Mouse (Mus musculus): Measurements from ENCODE around the gene Ate1. TPM values are rescaled to one million over a fixed set of nuclear protein-coding genes. Genes with fewer than 3 reads are reported as not detected.

The Ate1 gene
- 0.18 and 0.34 TPM in 2 replicates for polyA plus RNA-seq (2012)

DNA sequence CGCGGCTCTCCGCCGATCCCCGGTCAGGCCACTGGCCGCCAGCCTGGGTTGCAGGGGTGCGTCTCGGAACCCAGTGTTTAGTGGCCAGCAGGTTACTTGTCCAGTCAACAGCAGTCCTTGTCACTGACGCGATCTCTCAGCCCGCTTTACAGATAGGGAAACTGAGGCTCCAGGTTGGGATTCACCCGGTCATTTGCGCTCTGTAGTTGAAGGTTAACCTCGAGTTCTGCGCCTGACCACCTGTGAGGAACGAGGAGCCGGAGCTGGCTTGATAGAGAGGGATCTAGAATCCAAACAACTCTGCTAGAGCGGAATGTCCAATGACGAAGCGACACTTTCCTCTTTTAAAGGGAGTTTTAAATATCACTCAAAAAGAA, at the start of gene Ate1:
Gene Ate1, minus strand, starts transcription at position 321 of the 377 bp plus-strand sequence.
- TF ChIP-seq GATA1 (IDR thresholded peaks at IDR 0.05; ENCODE audit: low read length) (no peak), TAL1 (IDR thresholded peaks at IDR 0.05; ENCODE audit: low read length) (no peak)
- H3K36me3 ChIP-seq (ENCODE audit: control insufficient read depth): peaks cover 2% of the 10 kb centered on the region

DNA sequence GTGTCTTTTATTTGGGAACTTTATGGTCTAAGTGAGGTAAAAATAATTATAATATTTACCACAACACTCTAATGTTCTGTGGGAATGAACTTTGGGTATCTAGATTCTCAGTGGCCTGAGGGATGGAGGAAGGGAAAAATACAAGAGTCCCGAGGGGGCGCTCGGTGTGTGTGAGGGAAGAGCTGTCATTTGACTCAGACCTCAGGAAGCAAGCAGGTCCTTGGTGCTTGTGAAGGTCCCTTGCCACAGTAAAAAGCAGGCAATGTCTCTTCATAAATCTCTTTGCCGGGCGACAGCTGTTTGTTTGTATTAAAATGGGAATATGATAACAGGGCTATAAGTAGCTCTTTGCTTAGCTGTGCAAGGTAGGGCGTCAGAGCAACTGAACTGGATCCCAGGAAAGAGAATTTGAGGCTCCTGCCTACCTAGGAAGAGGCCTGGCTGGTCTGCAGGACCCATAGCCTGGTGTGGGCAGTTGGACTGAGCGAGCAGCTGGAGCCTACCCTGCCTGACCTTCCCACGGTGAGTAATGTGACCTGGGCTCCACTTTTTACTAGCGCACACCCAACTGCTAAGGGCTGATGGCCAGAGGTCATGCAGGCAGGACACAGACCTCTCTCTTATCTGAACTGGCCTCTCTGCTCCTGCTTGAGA, 48.7 kb upstream of the Ate1 start:
- TF ChIP-seq TAL1 (IDR thresholded peaks at IDR 0.05; ENCODE audit: low read length): no peak
- TF ChIP-seq GATA1 (IDR thresholded peaks at IDR 0.05; ENCODE audit: low read length): no peak
- H3K9me3 ChIP-seq (ENCODE audit: control insufficient read depth, low read length): no peaks in the 10 kb centered on the region
- no peaks in the 10 kb centered on the region for H3K27me3 ChIP-seq (ENCODE audit: control insufficient read depth)
- H3K4me3 ChIP-seq (replicated peaks): no peak overlapping the region
- no peaks in the 10 kb centered on the region for H3K36me3 ChIP-seq (ENCODE audit: control insufficient read depth)
- H3K4me1 ChIP-seq (ENCODE audit: control insufficient read depth): peaks cover 13% of the 10 kb centered on the region

More for the DNA sequence above, at the start of gene Ate1:
- H3K4me1 ChIP-seq (ENCODE audit: control insufficient read depth): peaks cover 42% of the 10 kb centered on the region
- H3K27me3 ChIP-seq (ENCODE audit: control insufficient read depth): no peaks in the 10 kb centered on the region
- peak within 1 kb of the TSS; percentile 100 for H3K4me3 ChIP-seq (replicated peaks)
- peaks cover 7% of the 10 kb centered on the region; the same call in 1 of the 2 replicates for H3K9me3 ChIP-seq (ENCODE audit: control insufficient read depth, low read length)

- no peak overlapping the region for H3K4me3 ChIP-seq (replicated peaks)
- no peaks in the 10 kb centered on the region for H3K36me3 ChIP-seq (ENCODE audit: control insufficient read depth)
- TF ChIP-seq TAL1 (IDR thresholded peaks at IDR 0.05; ENCODE audit: low read length): no peak
- TF ChIP-seq GATA1 (IDR thresholded peaks at IDR 0.05; ENCODE audit: low read length): no peak
- H3K9me3 ChIP-seq (ENCODE audit: control insufficient read depth, low read length): no peaks in the 10 kb centered on the region
- peaks cover 33% of the 10 kb centered on the region for H3K4me1 ChIP-seq (ENCODE audit: control insufficient read depth)
- H3K27me3 ChIP-seq (ENCODE audit: control insufficient read depth): no peaks in the 10 kb centered on the region
Observed at GRCm38 (mm10) chr7:130564596-130564995, 44.4 kb upstream of the Ate1 start.

DNA sequence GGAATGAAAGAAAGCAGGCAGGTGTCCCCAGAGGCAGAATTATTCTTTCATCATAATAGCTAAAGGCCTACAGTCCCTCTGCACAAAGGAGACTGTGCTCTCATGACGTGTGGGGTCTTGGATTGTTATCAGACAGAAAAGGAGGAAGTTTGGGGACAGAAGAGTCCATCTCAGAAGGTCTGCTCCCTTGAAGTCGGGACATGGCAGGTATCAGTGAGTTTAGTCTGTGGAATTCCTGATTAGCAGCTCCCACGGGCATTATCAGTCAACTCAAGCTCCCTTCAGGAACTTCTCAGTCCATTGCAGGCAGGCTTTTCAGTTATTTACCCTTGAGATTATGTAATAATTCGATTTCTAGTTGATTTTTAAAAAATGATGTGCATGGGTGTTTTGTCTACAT, 43.7 kb upstream of the Ate1 start:
- TF ChIP-seq TAL1 (IDR thresholded peaks at IDR 0.05; ENCODE audit: low read length) (no peak), GATA1 (IDR thresholded peaks at IDR 0.05; ENCODE audit: low read length) (no peak)
- H3K27me3 ChIP-seq (ENCODE audit: control insufficient read depth): no peaks in the 10 kb centered on the region
- H3K4me1 ChIP-seq (ENCODE audit: control insufficient read depth): peaks cover 33% of the 10 kb centered on the region

GRCm38 (mm10) chr7:130563276-130563675, 43.1 kb upstream of the Ate1 start:
- Histone ChIP-seq H3K9me3 (ENCODE audit: control insufficient read depth, low read length) (no peaks in the 10 kb centered on the region), H3K27me3 (ENCODE audit: control insufficient read depth) (no peaks in the 10 kb centered on the region), H3K4me1 (ENCODE audit: control insufficient read depth) (peaks cover 33% of the 10 kb centered on the region), H3K36me3 (ENCODE audit: control insufficient read depth) (no peaks in the 10 kb centered on the region), H3K4me3 (replicated peaks) (no peak overlapping the region)
- TF ChIP-seq GATA1 (IDR thresholded peaks at IDR 0.05; ENCODE audit: low read length): no peak
- TF ChIP-seq TAL1 (IDR thresholded peaks at IDR 0.05; ENCODE audit: low read length): no peak

More for the DNA sequence above, 43.7 kb upstream of the Ate1 start:
- Histone ChIP-seq H3K4me3 (replicated peaks) (no peak overlapping the region), H3K9me3 (ENCODE audit: control insufficient read depth, low read length) (no peaks in the 10 kb centered on the region), H3K36me3 (ENCODE audit: control insufficient read depth) (no peaks in the 10 kb centered on the region)

- TF ChIP-seq GATA1 (IDR thresholded peaks at IDR 0.05; ENCODE audit: low read length) (no peak), TAL1 (IDR thresholded peaks at IDR 0.05; ENCODE audit: low read length) (no peak)
- Histone ChIP-seq H3K4me1 (ENCODE audit: control insufficient read depth) (peaks cover 33% of the 10 kb centered on the region), H3K4me3 (replicated peaks) (no peak overlapping the region), H3K27me3 (ENCODE audit: control insufficient read depth) (no peaks in the 10 kb centered on the region), H3K9me3 (ENCODE audit: control insufficient read depth, low read length) (no peaks in the 10 kb centered on the region), H3K36me3 (ENCODE audit: control insufficient read depth) (no peaks in the 10 kb centered on the region)
Observed at GRCm38 (mm10) chr7:130560933-130561332, 40.8 kb upstream of the Ate1 start.

DNA sequence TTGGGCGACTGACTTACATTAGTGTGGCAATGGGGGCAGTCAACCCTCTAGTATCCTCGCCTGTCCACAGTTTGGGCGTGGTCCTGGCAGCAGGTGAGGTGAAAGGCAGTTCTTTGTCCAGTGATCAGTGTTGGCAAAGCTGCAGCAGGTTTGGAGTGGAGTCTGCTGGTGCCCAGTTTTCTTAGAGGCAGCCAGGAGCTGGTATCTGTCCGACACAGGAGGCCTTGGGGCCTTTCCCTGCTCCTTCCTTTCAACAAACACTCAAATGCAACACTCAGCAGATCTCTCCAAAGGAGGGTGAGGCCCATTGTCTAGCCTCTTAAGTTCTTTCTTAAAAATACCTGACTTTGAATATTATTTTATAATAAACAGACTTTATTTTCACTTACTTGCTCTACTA, 38.4 kb upstream of the Ate1 start:
- Histone ChIP-seq H3K4me3 (replicated peaks) (no peak overlapping the region), H3K4me1 (ENCODE audit: control insufficient read depth) (peaks cover 18% of the 10 kb centered on the region), H3K9me3 (ENCODE audit: control insufficient read depth, low read length) (no peaks in the 10 kb centered on the region), H3K27me3 (ENCODE audit: control insufficient read depth) (peaks cover 4% of the 10 kb centered on the region), H3K36me3 (ENCODE audit: control insufficient read depth) (no peaks in the 10 kb centered on the region)
- TF ChIP-seq GATA1 (IDR thresholded peaks at IDR 0.05; ENCODE audit: low read length) (no peak), TAL1 (IDR thresholded peaks at IDR 0.05; ENCODE audit: low read length) (no peak)

- H3K4me1 ChIP-seq (ENCODE audit: control insufficient read depth): peaks cover 2% of the 10 kb centered on the region
- peaks cover 8% of the 10 kb centered on the region for H3K27me3 ChIP-seq (ENCODE audit: control insufficient read depth)
- H3K36me3 ChIP-seq (ENCODE audit: control insufficient read depth): no peaks in the 10 kb centered on the region
- H3K4me3 ChIP-seq (replicated peaks): no peak overlapping the region
- TF ChIP-seq TAL1 (IDR thresholded peaks at IDR 0.05; ENCODE audit: low read length) (no peak), GATA1 (IDR thresholded peaks at IDR 0.05; ENCODE audit: low read length) (no peak)
- H3K9me3 ChIP-seq (ENCODE audit: control insufficient read depth, low read length): no peaks in the 10 kb centered on the region
Observed at GRCm38 (mm10) chr7:130555597-130555996, 35.4 kb upstream of the Ate1 start.

DNA sequence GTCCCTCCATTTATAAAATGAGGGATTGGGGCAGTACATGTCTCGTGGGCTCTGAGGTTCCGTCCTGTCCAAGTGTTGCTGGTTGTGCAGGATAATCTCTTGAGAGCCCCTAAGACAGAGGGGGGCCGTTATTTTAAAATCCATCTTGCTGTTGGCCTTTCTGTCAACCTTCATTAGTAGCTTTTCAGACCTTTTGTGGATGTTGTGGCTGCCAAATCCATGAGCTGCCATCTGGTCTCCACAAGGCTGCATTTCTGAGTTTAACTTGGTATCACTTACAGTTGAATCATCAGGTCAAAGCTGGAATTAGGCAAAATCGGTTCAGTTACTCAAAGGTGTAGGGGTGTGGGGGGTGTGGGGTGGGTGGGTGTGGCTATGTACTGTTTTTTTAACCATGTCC, 33.2 kb upstream of the Ate1 start:
- Histone ChIP-seq H3K36me3 (ENCODE audit: control insufficient read depth) (no peaks in the 10 kb centered on the region), H3K4me3 (replicated peaks) (no peak overlapping the region), H3K4me1 (ENCODE audit: control insufficient read depth) (no peaks in the 10 kb centered on the region), H3K27me3 (ENCODE audit: control insufficient read depth) (peaks cover 14% of the 10 kb centered on the region), H3K9me3 (ENCODE audit: control insufficient read depth, low read length) (no peaks in the 10 kb centered on the region)
- no peak for TF ChIP-seq GATA1 (IDR thresholded peaks at IDR 0.05; ENCODE audit: low read length)
- no peak for TF ChIP-seq TAL1 (IDR thresholded peaks at IDR 0.05; ENCODE audit: low read length)

GRCm38 (mm10) chr7:130552780-130553179, 32.6 kb upstream of the Ate1 start:
- Histone ChIP-seq H3K36me3 (ENCODE audit: control insufficient read depth) (no peaks in the 10 kb centered on the region), H3K4me1 (ENCODE audit: control insufficient read depth) (peaks cover 2% of the 10 kb centered on the region), H3K9me3 (ENCODE audit: control insufficient read depth, low read length) (no peaks in the 10 kb centered on the region), H3K27me3 (ENCODE audit: control insufficient read depth) (peaks cover 14% of the 10 kb centered on the region), H3K4me3 (replicated peaks) (no peak overlapping the region)
- TF ChIP-seq TAL1 (IDR thresholded peaks at IDR 0.05; ENCODE audit: low read length): no peak
- TF ChIP-seq GATA1 (IDR thresholded peaks at IDR 0.05; ENCODE audit: low read length): no peak
